Mouse (Mus musculus) macrophage (primary cell): ENCODE data around the gene Aplp2. TPM values are rescaled to one million over a fixed set of nuclear protein-coding genes. Genes with fewer than 3 reads are reported as not detected.

Experiments
- H3K27ac ChIP-seq: fragments of 350-480 bp; formaldehyde crosslinking; 2 replicates; pipeline ENCODE4 v1.9.0; 2021
- H3K36me3 ChIP-seq: fragments of 350-480 bp; formaldehyde crosslinking; 2 replicates; pipeline ENCODE4 v1.9.0; 2021; ENCODE audit errors: inconsistent target
- H3K4me3 ChIP-seq: fragments of 350-480 bp; formaldehyde crosslinking; 2 replicates; pipeline ENCODE4 v1.9.0; 2021; ENCODE audit errors: inconsistent target
- H3K79me2 ChIP-seq: fragments of 350-480 bp; formaldehyde crosslinking; 2 replicates; pipeline ENCODE4 v1.9.0; 2021; ENCODE audit errors: inconsistent target
- WGBS: methylation state at CpG from one replicate; pipeline ENCODE4 v1.1.7; 2026; ENCODE audit warnings: inconsistent platforms; ENCODE audit not compliant: missing documents; 5-methylcytosine and 5-hydroxymethylcytosine counted together
- polyA plus RNA-seq: library from polyadenylated mRNA; stranded (reverse); fragments of 250-400 nt; gene quantifications from 3 replicates; pipeline ENCODE4 v1.2.4, GENCODE M21; 2018; ENCODE audit warnings: inconsistent platforms

Gene Aplp2
- polyA plus RNA-seq, 1 experiment from 2014 or later = 1,267 TPM

- Histone ChIP-seq H3K4me3 (no peak overlapping the region), H3K27ac (no peak overlapping the region), H3K36me3 (no peaks in the 10 kb centered on the region), H3K79me2 (no peaks in the 10 kb centered on the region)
- 93% methylated on average over 6 of the region's 6 CpGs for WGBS
These were observed 94.1 kb downstream of the Aplp2 start for GRCm38 (mm10) chr9:31117488-31117887.

GRCm38 (mm10) chr9:31117088-31117487, 94.5 kb downstream of the Aplp2 start:
- H3K79me2 ChIP-seq = no peaks in the 10 kb centered on the region
- 95% methylated on average over 11 of the region's 11 CpGs for WGBS
- no peaks in the 10 kb centered on the region for H3K36me3 ChIP-seq
- no peak overlapping the region for H3K4me3 ChIP-seq
- H3K27ac ChIP-seq = no peak overlapping the region

GRCm38 (mm10) chr9:31115586-31115985, 96.0 kb downstream of the Aplp2 start:
- H3K79me2 ChIP-seq = no peaks in the 10 kb centered on the region
- H3K4me3 ChIP-seq = no peak overlapping the region
- no peaks in the 10 kb centered on the region for H3K36me3 ChIP-seq
- H3K27ac ChIP-seq = no peak overlapping the region

GRCm38 (mm10) chr9:31108464-31108863, 103.2 kb downstream of the Aplp2 start:
- H3K27ac ChIP-seq = no peak overlapping the region
- H3K36me3 ChIP-seq = no peaks in the 10 kb centered on the region
- no peak overlapping the region for H3K4me3 ChIP-seq
- H3K79me2 ChIP-seq = no peaks in the 10 kb centered on the region
- WGBS = 93% methylated on average over 8 of the region's 8 CpGs

Other genes with a start within 250 kb of the Aplp2 start
- 7.1 to 8.1 TPM (median 7.4 TPM) in 3 replicates for gene Zbtb44, start 181.2 kb downstream of the Aplp2 start, polyA plus RNA-seq
- gene St14, start 80.0 kb downstream of the Aplp2 start, polyA plus RNA-seq = 2.1 to 4.9 TPM (median 3.5 TPM) in 3 replicates
- gene Prdm10, start 68.7 kb upstream of the Aplp2 start, polyA plus RNA-seq = 4.1 to 4.7 TPM (median 4.6 TPM) in 3 replicates
- gene Nfrkb, start 174.4 kb upstream of the Aplp2 start, polyA plus RNA-seq = 9.6 to 11.4 TPM (median 10.4 TPM) in 3 replicates